Mouse (Mus musculus) lung, postnatal 36 days (tissue): ENCODE measurements around the gene Polg2.
"Not testable (repeated sequence)": the region's sequence is repeated elsewhere in the genome, so short reads cannot be mapped to it uniquely, and the experiment has no call there.

Experiments used
- DNase-seq: peaks from one replicate; pipeline ENCODE4 v3.0.0; 2022; ENCODE audit warnings: mixed read lengths

Gene Polg2

DNA sequence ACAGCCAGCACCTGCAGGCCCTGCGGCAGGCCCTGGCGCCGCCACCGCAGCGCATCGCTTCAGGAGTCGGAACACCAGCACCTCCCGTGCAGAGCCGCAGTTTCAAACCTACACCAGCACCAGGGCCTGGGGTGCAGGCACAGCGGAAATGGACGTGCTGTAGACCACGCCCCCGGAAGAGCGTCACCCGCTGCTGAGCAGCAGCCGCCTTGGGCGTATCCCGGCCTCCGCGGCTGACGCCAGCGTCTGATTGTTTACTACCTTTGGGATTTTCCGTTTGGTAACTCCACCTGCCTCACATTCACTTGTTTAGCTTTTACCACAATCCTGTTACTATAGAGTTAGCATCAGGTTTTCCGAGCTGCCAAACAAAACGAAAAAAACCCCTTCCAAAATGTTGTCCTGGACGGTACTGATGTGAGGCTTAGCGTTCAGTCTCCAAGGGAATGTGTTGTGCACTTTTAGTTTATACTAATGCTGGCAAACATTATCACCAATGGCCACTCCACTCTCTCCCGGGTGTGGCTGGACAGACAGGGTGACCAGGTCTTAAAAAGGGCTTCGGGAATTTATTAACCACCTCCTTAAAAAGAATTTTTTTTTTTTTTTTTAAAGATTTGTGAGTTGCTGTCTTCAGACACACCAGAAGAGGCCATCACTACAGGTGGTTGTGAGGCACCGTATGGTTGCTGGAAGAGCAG lies at the start of gene Polg2:
Gene Polg2 (minus strand): TSS at position 150 of the 701 bp plus-strand sequence.
- DNase-seq = peak; percentile 95

GRCm38 (mm10) chr11:106828079-106828478 lies 48.7 kb upstream of the Polg2 start:
- DNase-seq = no peak

GRCm38 (mm10) chr11:106824403-106824802 lies 45.1 kb upstream of the Polg2 start:
- no peak for DNase-seq

DNA sequence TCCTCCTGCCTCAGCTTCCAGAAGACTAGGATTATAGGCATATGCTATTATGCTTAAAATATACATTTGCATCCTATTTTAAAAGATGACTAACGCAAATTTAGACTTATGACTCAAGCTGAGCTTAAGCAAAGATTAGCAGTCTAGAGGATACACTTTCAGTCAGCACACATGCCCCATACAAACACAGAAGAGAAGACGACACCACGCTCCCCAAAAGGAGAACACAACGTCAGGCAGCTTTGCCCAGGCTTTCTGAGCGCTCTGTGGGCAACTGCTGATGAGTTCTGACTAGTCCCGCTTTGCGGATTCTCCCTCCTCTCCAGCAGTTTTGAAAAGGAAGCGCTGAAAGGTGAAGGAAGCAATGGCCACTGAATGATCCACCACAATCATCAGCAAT lies 44.4 kb upstream of the Polg2 start:
- no peak for DNase-seq

GRCm38 (mm10) chr11:106822911-106823310 lies 43.6 kb upstream of the Polg2 start:
- DNase-seq = no peak

GRCm38 (mm10) chr11:106822491-106822890 lies 43.2 kb upstream of the Polg2 start:
- DNase-seq = no peak

GRCm38 (mm10) chr11:106821397-106821796 lies 42.1 kb upstream of the Polg2 start:
- no peak for DNase-seq

DNA sequence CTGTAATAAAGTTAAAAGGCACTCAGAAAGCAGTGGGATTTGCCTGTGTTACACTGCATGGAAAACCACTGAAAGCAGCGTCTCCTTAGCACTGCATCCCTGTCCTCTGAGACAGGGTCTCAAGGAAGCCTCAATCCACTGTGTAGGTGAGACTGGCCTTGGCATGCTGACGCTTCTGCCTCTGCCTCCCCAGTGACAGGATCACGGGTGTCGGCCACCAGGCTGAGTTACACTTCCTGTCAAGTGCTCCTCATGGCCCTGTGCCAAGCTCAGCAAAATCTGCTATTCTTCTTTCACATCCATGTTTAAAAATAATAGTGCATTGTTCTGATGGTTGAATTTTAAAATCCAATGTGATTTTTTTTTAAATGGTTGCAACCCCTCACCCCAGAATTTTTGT lies 41.6 kb upstream of the Polg2 start:
- peak; percentile 81 for DNase-seq

- no peak for DNase-seq
These were observed 40.9 kb upstream of the Polg2 start for GRCm38 (mm10) chr11:106820252-106820651.

DNA sequence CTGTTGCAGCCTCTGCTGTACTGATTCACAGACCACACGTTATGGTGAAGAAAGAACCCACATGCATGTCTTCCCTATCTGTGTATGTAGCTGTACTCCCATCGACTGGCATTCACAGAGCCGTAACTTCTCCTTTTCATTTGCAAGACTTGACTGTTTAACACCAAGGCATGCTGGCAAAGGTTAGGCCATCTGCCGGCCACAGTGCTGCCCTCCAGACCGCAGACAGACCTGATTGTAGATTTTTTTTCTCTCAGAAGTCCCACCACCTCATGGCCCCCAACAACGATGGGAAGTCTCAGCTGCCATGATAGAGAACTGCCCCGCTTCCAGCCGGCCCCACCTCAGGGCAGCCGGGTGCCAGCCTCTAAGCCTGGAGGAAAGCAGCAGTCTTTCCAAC lies 40.3 kb upstream of the Polg2 start:
- peak; percentile 28 for DNase-seq

GRCm38 (mm10) chr11:106818341-106818740 lies 39.0 kb upstream of the Polg2 start:
- DNase-seq = peak; percentile 21

DNA sequence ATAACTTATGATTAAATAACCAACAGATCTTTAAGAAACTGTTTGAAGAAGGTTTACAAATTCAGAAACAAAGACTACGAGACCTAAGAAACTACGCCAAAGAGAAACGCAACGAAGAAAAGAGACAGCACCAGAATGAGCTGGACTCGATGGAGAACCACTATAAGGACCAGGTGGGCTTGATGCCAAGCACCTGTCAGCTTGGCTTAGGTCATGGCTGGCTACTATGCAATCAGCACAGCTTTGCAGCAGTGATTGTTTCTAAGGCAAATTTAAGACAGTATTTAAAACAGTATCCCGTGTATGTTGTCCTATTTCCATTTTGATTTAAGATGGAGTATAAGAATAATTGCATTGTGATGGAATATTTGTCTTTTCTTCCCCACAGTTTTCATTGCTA lies 38.5 kb upstream of the Polg2 start:
- no peak for DNase-seq

- no peak for DNase-seq
These were observed 37.8 kb upstream of the Polg2 start for GRCm38 (mm10) chr11:106817156-106817555.

DNA sequence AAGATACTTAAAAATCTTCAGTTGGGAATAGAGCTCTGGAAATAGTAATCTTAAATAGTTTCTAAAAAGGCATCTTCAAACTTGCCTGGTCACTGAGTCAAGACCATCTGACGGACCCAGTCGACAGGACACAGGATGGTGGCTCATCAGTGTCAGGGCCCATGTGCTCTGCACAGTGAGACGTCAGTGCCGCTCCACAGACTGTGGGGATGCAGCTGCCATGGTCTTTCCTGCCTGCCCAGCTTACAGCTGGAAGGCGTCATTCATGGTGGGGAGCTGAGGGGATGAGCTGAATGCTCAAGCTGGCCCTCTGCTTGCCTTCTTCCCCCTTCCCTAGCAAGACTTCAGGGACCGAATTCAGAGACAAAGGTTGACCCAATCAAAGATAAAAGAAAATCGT lies 37.0 kb upstream of the Polg2 start:
- DNase-seq = no peak

DNA sequence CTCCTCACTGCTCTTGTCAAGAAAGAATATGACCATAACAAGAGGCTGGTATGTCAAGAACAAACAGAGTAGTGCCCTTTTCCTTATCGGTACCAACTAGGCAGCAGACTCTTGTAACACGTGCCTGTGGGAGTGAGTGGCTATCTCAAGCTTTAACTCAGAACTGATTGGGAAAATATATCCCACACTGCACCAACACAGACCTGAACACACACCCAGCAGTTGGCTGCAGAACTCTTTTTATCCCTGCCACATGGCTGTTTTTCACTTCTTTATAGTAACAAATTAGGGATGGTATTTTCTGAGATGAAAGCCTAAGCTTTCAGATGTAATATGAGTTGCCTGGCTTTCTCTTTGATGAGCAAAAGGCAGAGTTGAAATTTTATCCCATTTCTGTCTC lies 36.4 kb upstream of the Polg2 start:
- DNase-seq = no peak

DNA sequence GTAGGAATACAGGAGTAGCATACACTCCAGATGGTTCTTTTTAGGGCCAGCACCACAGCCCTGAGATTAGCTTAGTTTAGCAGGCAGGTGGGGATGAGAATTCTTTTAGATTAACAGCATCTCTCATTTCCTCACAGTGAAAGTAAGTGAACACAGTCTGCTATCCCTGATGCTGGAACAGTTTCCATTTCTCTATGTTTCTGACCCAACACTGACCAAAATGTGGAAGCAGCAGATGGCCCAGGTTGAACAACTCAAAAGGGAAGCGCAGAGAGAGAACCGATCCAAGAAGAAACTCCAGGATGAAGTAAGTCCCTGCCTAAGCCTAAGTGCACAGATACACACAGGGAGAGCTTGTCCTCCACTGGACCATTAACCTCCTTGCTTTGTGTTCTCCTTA lies 36.0 kb upstream of the Polg2 start:
- DNase-seq = no peak

- DNase-seq = no peak
These were observed 35.4 kb upstream of the Polg2 start for GRCm38 (mm10) chr11:106814601-106815320.

GRCm38 (mm10) chr11:106812410-106813136 lies 33.2 kb upstream of the Polg2 start:
- DNase-seq = no peak

DNA sequence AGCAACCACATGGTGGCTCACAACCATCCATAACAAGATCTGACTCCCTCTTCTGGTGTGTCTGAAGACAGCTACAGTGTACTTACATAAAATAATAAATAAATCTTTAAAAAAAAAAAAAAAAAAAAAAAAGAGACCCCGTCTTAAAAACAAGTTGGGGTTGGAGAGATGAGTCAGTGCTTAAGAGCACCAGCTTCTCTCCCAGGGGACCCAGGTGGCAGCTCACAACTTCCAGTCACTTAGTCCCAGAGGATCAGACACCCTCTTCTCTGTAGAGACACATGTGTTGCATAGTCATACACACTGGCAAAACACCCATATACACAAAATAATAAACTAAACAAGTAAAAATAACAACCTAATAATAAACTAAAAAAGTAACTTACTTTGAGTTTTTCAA lies 28.1 kb upstream of the Polg2 start:
- not testable (repeated sequence) for DNase-seq

GRCm38 (mm10) chr11:106802069-106802627 lies 22.8 kb upstream of the Polg2 start:
- no peak for DNase-seq

- no peak for DNase-seq
These were observed 16.3 kb upstream of the Polg2 start for GRCm38 (mm10) chr11:106795679-106796078.

DNA sequence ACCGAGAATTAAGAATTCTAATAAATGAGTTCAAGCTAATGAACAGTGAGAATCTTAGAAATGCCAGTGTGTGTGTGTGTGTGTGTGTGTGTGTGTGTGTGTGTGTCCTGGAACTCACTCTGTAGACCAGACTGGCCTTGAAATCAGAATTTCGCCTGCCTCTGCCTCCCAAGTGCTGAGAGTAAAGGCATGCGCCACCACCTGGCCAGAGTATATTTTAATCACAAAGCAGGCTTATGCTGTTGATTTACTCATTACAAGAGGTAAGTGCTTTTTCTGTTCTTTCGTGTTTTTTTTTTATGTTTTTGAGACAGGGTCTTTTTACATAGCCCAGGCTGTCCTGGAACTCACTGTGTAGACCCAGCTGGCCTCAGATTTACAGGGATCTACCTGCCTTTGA lies 14.5 kb upstream of the Polg2 start:
- DNase-seq = no peak

DNA sequence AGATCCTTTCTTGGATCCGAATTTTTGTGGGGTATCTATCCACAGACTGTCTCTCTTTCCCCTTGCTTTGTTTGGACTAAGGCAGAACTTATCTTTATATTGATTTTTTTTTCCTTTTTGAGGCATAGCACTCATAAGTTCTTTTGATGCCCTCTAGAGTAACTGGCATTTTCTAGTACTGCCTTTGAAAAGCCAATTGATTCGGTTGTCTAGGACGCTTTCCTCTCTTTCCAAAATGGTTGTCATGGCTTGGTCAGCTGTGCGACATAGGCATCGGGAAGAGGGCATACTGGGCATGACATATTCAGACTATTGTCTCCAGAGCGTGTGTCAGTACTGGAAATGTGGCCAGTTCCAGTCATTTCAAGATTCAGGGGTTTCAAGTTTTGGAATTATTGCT lies 10.3 kb upstream of the Polg2 start:
- DNase-seq = no peak
